Mouse (Mus musculus) spleen, adult 2 months (tissue): ENCODE measurements around the gene Parvb. TPM values are rescaled to one million over a fixed set of nuclear protein-coding genes. Genes with fewer than 3 reads are reported as not detected.

ENCODE experiments used
- DNase-seq, 2 experiments: peaks; one replicate each; pipeline versions ENCODE4 v3.0.0 to v3.0.0-alpha.2; 2012 to 2021; ENCODE audit warnings: low spot score in 2 of 2, low read depth in 1 of 2
- H3K27ac ChIP-seq: fragments of 200-500 bp; 2 replicates; pipeline ENCODE4 v1.5.1; 2012; ENCODE audit warnings: low read length, inconsistent platforms; ENCODE audit not compliant: insufficient read depth
- H3K27me3 ChIP-seq: fragments of 200-500 bp; 2 replicates; pipeline ENCODE4 v1.6.1; 2012; ENCODE audit warnings: mild to moderate bottlenecking, moderate library complexity, low read length, inconsistent platforms; ENCODE audit not compliant: control insufficient read depth, insufficient read depth
- H3K36me3 ChIP-seq: fragments of 200-500 bp; 2 replicates; pipeline ENCODE4 v1.6.1; 2012; ENCODE audit warnings: mild to moderate bottlenecking, low read length, inconsistent platforms; ENCODE audit not compliant: control insufficient read depth, insufficient read depth
- H3K4me1 ChIP-seq: fragments of 200-500 bp; 2 replicates; pipeline ENCODE4 v1.6.1; 2011; ENCODE audit warnings: inconsistent platforms; ENCODE audit not compliant: control insufficient read depth, insufficient read depth, insufficient read length
- H3K4me3 ChIP-seq: fragments of 200-500 bp; 2 replicates; pipeline ENCODE4 v1.5.1; 2011; ENCODE audit warnings: mild to moderate bottlenecking, inconsistent platforms; ENCODE audit not compliant: insufficient read depth, insufficient read length; ENCODE audit errors: extremely low read depth
- CTCF ChIP-seq: fragments of 200-500 bp; IDR thresholded peaks from 2 replicates; pipeline ENCODE4 v1.5.1; 2011; ENCODE audit warnings: mild to moderate bottlenecking, inconsistent platforms; ENCODE audit not compliant: insufficient read depth, insufficient read length, insufficient replicate concordance; ENCODE audit errors: extremely low read depth
- POLR2A ChIP-seq: fragments of 200-500 bp; IDR thresholded peaks from 2 replicates; pipeline ENCODE4 v1.6.1; 2011; ENCODE audit warnings: low read depth, low read length, inconsistent platforms
- WGBS: fragments of 180-500 bp; shearing (Covaris S2); methylation state at CpG from one replicate; pipeline ENCODE4 v1.1.7; 2018; 5-methylcytosine and 5-hydroxymethylcytosine counted together
- polyA plus RNA-seq: library from polyadenylated mRNA; depleted of rRNA; stranded (reverse); fragments of >200 nt; gene quantifications from 2 replicates; pipeline ENCODE4 v1.2.3, GENCODE M21; 2012

Gene Parvb
- polyA plus RNA-seq, 1 experiment: 39.9 TPM

GRCm38 (mm10) chr15:84238552-84238951 is 6.7 kb downstream of the Parvb start:
- no peaks in the 10 kb centered on the region for H3K27me3 ChIP-seq
- H3K27ac ChIP-seq: no peak overlapping the region
- no peaks in the 10 kb centered on the region for H3K36me3 ChIP-seq
- no peak overlapping the region for H3K4me3 ChIP-seq
- 89% methylated on average over 15 of the region's 15 CpGs for WGBS
- peaks cover 8% of the 10 kb centered on the region; the same call in 1 of the 2 replicates for H3K4me1 ChIP-seq
- no peak for DNase-seq
- TF ChIP-seq CTCF (no peak), POLR2A (no peak)

- WGBS: 70% methylated on average over 16 of the region's 16 CpGs
- H3K4me1 ChIP-seq: peaks cover 8% of the 10 kb centered on the region; the same call in 1 of the 2 replicates
- H3K27ac ChIP-seq: no peak overlapping the region
- H3K4me3 ChIP-seq: no peak overlapping the region
- H3K36me3 ChIP-seq: no peaks in the 10 kb centered on the region
- TF ChIP-seq CTCF (no peak), POLR2A (no peak)
- H3K27me3 ChIP-seq: no peaks in the 10 kb centered on the region
- DNase-seq: no peak
These were observed 7.2 kb downstream of the Parvb start for GRCm38 (mm10) chr15:84238991-84239401.

- no peak for DNase-seq
- no peak overlapping the region for H3K4me3 ChIP-seq
- WGBS: 85% methylated on average over 7 of the region's 7 CpGs
- peaks cover 4% of the 10 kb centered on the region; the same call in 1 of the 2 replicates for H3K4me1 ChIP-seq
- H3K27me3 ChIP-seq: no peaks in the 10 kb centered on the region
- no peak overlapping the region for H3K27ac ChIP-seq
- no peaks in the 10 kb centered on the region for H3K36me3 ChIP-seq
- TF ChIP-seq CTCF (no peak), POLR2A (no peak)
These were observed 9.7 kb downstream of the Parvb start for GRCm38 (mm10) chr15:84241520-84241919.

DNA sequence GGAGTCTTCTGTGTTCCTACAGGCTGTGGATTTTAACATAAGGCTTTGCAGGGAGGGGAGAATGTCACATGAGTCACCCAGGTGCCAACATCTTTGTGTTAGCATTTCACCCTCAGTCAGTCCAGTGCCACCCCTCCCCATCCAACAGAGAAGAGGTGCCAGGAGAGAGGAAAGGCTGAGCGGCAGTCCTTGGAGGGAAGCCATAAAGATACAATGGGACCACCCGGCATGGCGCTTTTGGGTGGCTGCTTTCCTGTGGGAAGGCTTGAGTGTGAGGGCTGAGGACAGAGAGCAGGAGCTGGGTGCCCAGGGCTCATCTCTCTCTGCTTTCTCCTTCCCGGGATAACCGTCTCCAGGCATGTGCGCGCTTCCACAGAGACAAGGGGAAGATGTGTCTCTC is 13.3 kb downstream of the Parvb start:
- WGBS: 84% methylated on average over 7 of the region's 7 CpGs
- DNase-seq: no peak

DNA sequence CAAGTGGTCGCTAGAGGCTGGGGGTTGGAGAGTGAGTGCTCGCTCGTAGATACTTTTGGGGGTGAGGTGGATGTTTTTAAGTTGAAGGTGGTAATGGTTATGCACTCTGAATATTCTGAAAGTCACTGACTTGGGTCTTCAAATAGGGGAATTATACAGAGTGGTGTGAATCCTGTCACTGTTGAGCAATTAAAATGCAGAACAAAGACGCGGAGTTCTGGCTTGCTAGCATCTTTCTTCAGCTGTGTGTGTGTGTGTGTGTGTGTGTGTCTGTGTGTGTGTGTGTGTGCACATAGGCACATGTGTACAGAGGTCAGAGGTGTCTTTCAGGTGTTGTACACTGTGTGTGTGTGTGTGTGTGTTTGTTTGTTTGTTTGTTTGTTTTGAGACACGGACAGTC is 14.4 kb downstream of the Parvb start:
- TF ChIP-seq CTCF (no peak), POLR2A (no peak)
- DNase-seq: no peak
- H3K4me1 ChIP-seq: no peaks in the 10 kb centered on the region; the same call in 1 of the 2 replicates
- 83% methylated on average over 6 of the region's 6 CpGs for WGBS
- H3K4me3 ChIP-seq: no peak overlapping the region
- H3K27ac ChIP-seq: no peak overlapping the region
- H3K36me3 ChIP-seq: no peaks in the 10 kb centered on the region
- no peaks in the 10 kb centered on the region for H3K27me3 ChIP-seq

More for the DNA sequence above, 13.3 kb downstream of the Parvb start:
- no peak overlapping the region for H3K27ac ChIP-seq
- H3K4me3 ChIP-seq: no peak overlapping the region
- no peaks in the 10 kb centered on the region; the same call in 1 of the 2 replicates for H3K4me1 ChIP-seq
- H3K36me3 ChIP-seq: no peaks in the 10 kb centered on the region
- TF ChIP-seq POLR2A (no peak), CTCF (no peak)
- no peaks in the 10 kb centered on the region for H3K27me3 ChIP-seq

DNA sequence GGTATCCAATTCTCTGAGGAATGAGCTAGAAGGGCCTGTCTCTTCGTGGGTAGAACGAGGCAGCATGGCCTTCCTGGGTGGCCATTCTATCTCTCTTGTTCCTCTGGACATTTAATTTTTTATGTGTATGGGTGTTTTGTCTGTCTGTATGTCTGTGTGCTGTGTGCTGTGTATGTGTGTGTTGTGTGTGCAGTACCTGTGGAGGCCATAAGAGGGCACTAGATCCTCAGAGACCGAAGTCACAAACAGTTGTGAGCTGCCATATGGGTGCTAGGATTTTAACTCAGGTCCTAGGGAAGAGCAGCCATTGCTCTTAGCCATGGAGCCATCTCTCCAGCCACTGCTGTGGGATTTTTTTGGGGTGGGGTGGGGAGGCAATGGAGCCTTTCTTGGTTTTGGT is 15.5 kb downstream of the Parvb start:
- Histone ChIP-seq H3K4me3 (no peak overlapping the region), H3K27ac (no peak overlapping the region), H3K27me3 (no peaks in the 10 kb centered on the region), H3K36me3 (no peaks in the 10 kb centered on the region), H3K4me1 (no peaks in the 10 kb centered on the region; the same call in 1 of the 2 replicates)
- WGBS: 94% methylated on average over 3 of the region's 3 CpGs
- no peak for TF ChIP-seq POLR2A
- TF ChIP-seq CTCF: no peak
- DNase-seq: no peak

DNA sequence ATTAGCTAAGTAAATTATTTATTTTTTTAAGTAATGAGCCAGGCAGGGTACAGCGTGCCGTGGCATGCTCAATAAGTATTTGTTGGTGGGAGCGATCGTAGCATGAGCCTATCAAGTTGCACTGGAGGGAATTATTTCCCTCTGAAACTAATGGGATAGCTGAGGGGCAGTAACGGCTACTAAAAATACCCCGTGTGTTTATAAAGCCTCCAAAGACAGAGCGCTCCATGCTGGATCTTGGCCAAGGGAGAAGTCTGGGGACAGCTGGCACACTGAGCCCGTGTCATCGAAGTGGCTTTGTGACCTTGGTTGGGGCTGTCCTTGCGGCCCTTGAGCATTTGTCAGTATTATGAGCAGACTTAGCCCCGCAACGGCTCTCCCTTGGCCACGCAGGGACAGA is 19.4 kb downstream of the Parvb start:
- WGBS: 87% methylated on average over 13 of the region's 13 CpGs
- Histone ChIP-seq H3K4me3 (no peak overlapping the region), H3K27ac (no peak overlapping the region), H3K36me3 (no peaks in the 10 kb centered on the region), H3K4me1 (no peaks in the 10 kb centered on the region), H3K27me3 (no peaks in the 10 kb centered on the region)
- DNase-seq: no peak
- TF ChIP-seq CTCF (no peak), POLR2A (no peak)
